Mouse (Mus musculus) olfactory bulb, adult 2 months (tissue): ENCODE results near the gene Ipo11. TPM values are rescaled to one million over a fixed set of nuclear protein-coding genes. Genes with fewer than 3 reads are reported as not detected.

Experiments
- H3K27ac ChIP-seq: fragments of 200-500 bp; 2 replicates; pipeline ENCODE4 v1.5.1; 2012; ENCODE audit warnings: low read depth, low read length; ENCODE audit not compliant: insufficient read depth
- H3K4me1 ChIP-seq: fragments of 200-500 bp; 2 replicates; pipeline ENCODE4 v1.6.1; 2012; ENCODE audit warnings: low read length; ENCODE audit not compliant: control insufficient read depth, insufficient read depth
- H3K4me3 ChIP-seq: fragments of 200-500 bp; 2 replicates; pipeline ENCODE4 v1.5.1; 2012; ENCODE audit warnings: mild to moderate bottlenecking, low read depth, low read length, moderate library complexity; ENCODE audit not compliant: insufficient read depth
- CTCF ChIP-seq: fragments of 200-500 bp; IDR thresholded peaks from 2 replicates; pipeline ENCODE4 v1.5.1; 2012; ENCODE audit warnings: low read depth, mild to moderate bottlenecking, low read length, moderate library complexity; ENCODE audit not compliant: insufficient read depth
- POLR2A ChIP-seq: fragments of 200-500 bp; IDR thresholded peaks from 2 replicates; pipeline ENCODE4 v1.6.1; 2012; ENCODE audit warnings: mild to moderate bottlenecking, low read depth, low read length, moderate library complexity; ENCODE audit not compliant: insufficient read depth
- WGBS: fragments of 180-500 bp; shearing (Covaris S2); methylation state at CpG from one replicate; pipeline ENCODE4 v1.1.7; 2018; 5-methylcytosine and 5-hydroxymethylcytosine counted together
- polyA plus RNA-seq: library from polyadenylated mRNA; stranded (reverse); fragments of >200 nt; gene quantifications from 2 replicates; pipeline ENCODE4 v1.2.4, GENCODE M21; 2012; ENCODE audit warnings: low replicate concordance; ENCODE audit not compliant: missing spikeins, insufficient read depth, insufficient read length

Gene Ipo11
- polyA plus RNA-seq, 1 experiment, result not detected

DNA sequence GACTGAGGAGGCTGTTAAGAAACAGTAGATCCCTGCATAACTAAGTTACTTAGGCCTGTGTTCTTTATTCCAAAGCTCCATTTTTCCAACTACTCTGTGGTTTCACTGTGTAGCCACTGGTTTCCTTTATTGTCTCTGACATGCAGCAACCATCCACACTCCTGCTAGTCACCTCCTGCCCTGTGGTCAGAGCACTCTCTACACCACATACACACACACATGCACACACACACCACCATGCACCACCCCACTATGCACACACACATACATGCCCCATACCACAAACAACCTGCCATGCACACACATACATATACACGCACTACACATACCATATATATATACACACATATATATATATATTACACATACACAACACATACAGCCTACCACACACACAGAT, 175.1 kb downstream of the Ipo11 start:
- no peak overlapping the region for H3K4me3 ChIP-seq
- WGBS, result 100% methylated on average over 1 of the region's 1 CpGs
- H3K4me1 ChIP-seq, result no peaks in the 10 kb centered on the region
- no peak overlapping the region for H3K27ac ChIP-seq
- no peak for TF ChIP-seq POLR2A
- TF ChIP-seq CTCF, result no peak

DNA sequence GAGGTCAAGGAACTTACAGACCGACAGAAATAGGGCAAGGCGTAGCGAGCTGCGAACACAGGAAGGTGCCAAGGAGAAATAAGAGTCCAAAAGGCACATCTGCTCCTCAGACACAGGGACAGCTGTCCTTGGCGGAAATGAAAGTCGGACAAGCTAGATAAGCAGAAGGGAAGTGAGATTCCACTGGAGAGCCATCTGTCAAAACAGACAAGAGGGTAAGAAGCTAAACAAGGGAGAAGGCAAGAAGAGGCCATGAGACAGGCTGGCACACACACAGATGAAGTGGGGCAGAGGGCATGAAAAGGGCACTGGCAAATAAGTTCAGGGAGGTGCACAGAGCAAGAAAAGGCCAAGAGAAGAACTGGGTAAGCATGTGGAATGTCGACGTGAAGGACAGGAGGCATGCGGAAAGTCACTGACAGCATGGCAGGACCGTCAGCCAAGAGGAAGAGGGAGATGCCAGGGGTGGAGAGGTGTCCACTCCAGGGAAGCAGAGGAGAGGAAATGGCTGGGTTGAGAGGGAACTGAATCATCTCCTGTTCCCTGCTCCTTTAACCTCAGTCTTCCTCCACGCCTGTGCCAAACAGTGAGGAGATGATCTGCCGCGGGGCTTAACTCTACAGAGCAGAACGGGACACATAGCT, 176.4 kb downstream of the Ipo11 start:
- Histone ChIP-seq H3K27ac (no peak overlapping the region), H3K4me3 (no peak overlapping the region), H3K4me1 (0 out of 2 replicates have a peak, but pooled peaks cover 2% of the 10 kb centered on the region)
- TF ChIP-seq POLR2A, result no peak
- TF ChIP-seq CTCF, result no peak
- WGBS, result 82% methylated on average over 14 of the region's 14 CpGs

DNA sequence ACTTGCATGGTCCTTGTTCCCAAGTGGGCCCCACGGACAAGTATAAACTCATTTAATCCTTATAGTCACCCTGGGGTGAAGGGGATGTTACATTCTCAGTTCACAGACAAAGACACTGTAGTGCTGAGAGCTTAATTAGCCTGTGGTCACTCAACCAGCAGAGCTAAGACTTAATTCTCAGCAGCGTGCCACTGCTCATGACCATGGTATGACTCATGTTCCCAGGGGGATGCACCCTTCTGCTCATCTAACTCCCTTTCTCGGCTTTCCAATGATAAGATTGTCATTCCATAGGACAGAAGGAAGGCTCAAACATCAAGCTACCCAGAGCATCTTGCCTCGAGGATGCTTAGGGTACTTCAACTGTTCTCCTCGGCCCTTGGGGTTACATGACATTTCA, 180.9 kb downstream of the Ipo11 start:
- Histone ChIP-seq H3K4me1 (0 out of 2 replicates have a peak, but pooled peaks cover 2% of the 10 kb centered on the region), H3K4me3 (no peak overlapping the region), H3K27ac (no peak overlapping the region)
- no peak for TF ChIP-seq POLR2A
- no peak for TF ChIP-seq CTCF
- WGBS, result 45% methylated on average over 5 of the region's 5 CpGs

DNA sequence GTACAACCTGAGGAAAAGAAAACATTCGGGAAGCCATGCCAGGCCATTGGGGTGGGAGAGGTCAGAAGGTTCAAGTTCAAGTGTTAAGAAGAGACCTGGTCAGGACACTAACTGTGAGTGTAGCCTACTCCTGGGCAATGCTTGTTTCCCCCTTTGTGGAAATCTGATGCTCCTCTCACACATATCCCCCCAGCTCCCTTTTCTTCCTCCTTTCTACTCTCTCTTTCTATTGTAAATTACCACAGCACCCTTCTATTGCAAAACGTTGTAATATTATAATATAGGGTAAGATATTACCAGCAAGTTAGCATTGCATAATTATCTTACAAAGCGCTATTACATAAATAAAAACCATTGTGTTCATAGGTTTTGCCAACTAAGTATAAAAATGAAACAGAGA, 182.5 kb downstream of the Ipo11 start:
- H3K4me1 ChIP-seq, result 0 out of 2 replicates have a peak, but pooled peaks cover 2% of the 10 kb centered on the region
- H3K4me3 ChIP-seq, result no peak overlapping the region
- no peak overlapping the region for H3K27ac ChIP-seq
- 87% methylated on average over 3 of the region's 3 CpGs for WGBS
- TF ChIP-seq POLR2A, result no peak
- no peak for TF ChIP-seq CTCF

DNA sequence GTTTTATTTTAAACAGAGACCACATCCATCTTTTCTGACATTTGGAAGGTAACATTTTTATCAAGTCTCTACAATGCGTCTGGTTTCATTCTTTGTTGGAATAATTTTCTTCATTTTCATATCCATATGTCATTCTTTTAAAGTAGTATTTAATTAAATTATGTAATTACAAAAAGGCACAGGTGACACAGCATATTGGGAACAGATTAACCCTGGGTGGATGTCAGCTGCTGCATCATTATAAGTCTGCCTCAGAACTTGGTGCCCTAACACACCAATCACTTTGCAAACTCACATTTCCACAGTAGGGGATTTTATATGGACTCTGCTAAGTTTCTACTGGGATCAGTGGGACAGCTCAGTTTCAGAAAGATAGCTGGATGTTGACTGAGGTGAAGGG, 184.8 kb downstream of the Ipo11 start:
- TF ChIP-seq POLR2A, result no peak
- no peak for TF ChIP-seq CTCF
- Histone ChIP-seq H3K4me1 (0 out of 2 replicates have a peak, but pooled peaks cover 2% of the 10 kb centered on the region), H3K4me3 (no peak overlapping the region), H3K27ac (no peak overlapping the region)
- 89% methylated on average over 1 of the region's 1 CpGs for WGBS

DNA sequence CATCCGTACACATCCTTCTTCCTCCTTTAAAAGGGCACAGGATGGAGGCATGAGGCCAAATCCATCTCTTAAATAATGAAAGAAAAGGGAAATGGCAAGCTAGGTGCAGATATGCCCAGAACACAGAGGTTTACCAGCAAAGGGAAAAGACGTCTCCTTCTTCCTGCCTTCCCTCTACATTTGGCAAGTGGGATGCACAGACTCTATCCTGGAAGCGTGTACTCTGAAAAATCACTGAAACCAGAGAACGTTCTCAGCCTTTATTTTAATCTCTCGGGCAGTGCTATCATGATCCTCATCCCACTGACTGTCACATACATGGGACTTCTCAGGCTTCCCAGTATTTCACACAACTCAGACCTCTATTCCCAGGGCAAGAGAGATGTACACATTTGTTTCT, 189.9 kb downstream of the Ipo11 start:
- no peak overlapping the region for H3K27ac ChIP-seq
- no peaks in the 10 kb centered on the region for H3K4me1 ChIP-seq
- H3K4me3 ChIP-seq, result no peak overlapping the region
- 81% methylated on average over 5 of the region's 5 CpGs for WGBS
- TF ChIP-seq POLR2A, result no peak
- no peak for TF ChIP-seq CTCF

DNA sequence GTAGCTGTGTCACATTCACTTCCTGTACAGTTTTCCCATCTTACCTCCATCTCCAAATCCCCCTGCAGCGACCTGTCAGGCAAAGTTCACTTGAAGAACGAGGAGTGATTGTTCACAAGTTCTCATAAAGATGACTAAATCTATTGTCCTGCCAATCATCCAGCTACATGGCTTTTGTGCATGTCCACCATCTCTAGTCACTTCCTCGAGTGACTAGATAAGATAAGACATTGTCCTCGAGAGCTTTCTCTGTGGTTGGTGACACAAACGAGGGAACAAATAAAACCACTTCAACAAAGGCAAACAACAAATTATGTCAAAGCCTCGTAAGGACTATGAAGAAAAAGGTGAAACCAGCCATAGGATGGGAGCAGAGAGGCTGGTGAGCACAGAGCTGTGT, 191.6 kb downstream of the Ipo11 start:
- no peaks in the 10 kb centered on the region for H3K4me1 ChIP-seq
- TF ChIP-seq CTCF, result no peak
- TF ChIP-seq POLR2A, result no peak
- H3K4me3 ChIP-seq, result no peak overlapping the region
- no peak overlapping the region for H3K27ac ChIP-seq
- WGBS, result 81% methylated on average over 6 of the region's 6 CpGs

Other genes with a start within 250 kb of the Ipo11 start
- gene Dimt1, start 10.2 kb upstream of the Ipo11 start, polyA plus RNA-seq, result not detected in 2 replicates
- 396 and 758 TPM in 2 replicates for gene Kif2a, start 85.2 kb upstream of the Ipo11 start, polyA plus RNA-seq